Mouse (Mus musculus): ENCODE data around the gene Slc16a3.

The Slc16a3 gene

GRCm38 (mm10) chr11:120979711-120980426 lies 31.6 kb downstream of the Slc16a3 start:
- DNase-seq, result no peak

- DNase-seq, result no peak
Observed at GRCm38 (mm10) chr11:120980427-120981035, 32.3 kb downstream of the Slc16a3 start.

- DNase-seq, result no peak
Observed at GRCm38 (mm10) chr11:120981661-120982060, 33.4 kb downstream of the Slc16a3 start.

GRCm38 (mm10) chr11:120982459-120982858 lies 34.2 kb downstream of the Slc16a3 start:
- DNase-seq, result no peak

- DNase-seq, result no peak
Observed at GRCm38 (mm10) chr11:120984448-120985330, 36.4 kb downstream of the Slc16a3 start.

GRCm38 (mm10) chr11:120987608-120988007 lies 39.3 kb downstream of the Slc16a3 start:
- DNase-seq, result no peak

GRCm38 (mm10) chr11:120988410-120988809 lies 40.1 kb downstream of the Slc16a3 start:
- no peak for DNase-seq

GRCm38 (mm10) chr11:120989523-120989922 lies 41.2 kb downstream of the Slc16a3 start:
- no peak for DNase-seq

- DNase-seq, result no peak
Observed at GRCm38 (mm10) chr11:120990126-120990781, 42.0 kb downstream of the Slc16a3 start.

GRCm38 (mm10) chr11:120990951-120991526 lies 42.8 kb downstream of the Slc16a3 start, which contains the start of gene Csnk1d:
TSS of gene Csnk1d (minus strand) at chr11:120991330.
- DNase-seq, result peak; percentile 97

- no peak for DNase-seq
Observed at GRCm38 (mm10) chr11:120991791-120992190, 43.5 kb downstream of the Slc16a3 start.

GRCm38 (mm10) chr11:120993080-120993479 lies 44.8 kb downstream of the Slc16a3 start:
- DNase-seq, result no peak

- DNase-seq, result no peak
Observed at GRCm38 (mm10) chr11:120993586-120993985, 45.3 kb downstream of the Slc16a3 start.

GRCm38 (mm10) chr11:120994741-120995140 lies 46.5 kb downstream of the Slc16a3 start:
- DNase-seq, result no peak

- no peak for DNase-seq
Observed at GRCm38 (mm10) chr11:121001966-121002365, 53.7 kb downstream of the Slc16a3 start.

GRCm38 (mm10) chr11:121004281-121004680 lies 56.0 kb downstream of the Slc16a3 start:
- no peak for DNase-seq

GRCm38 (mm10) chr11:121006184-121006583 lies 57.9 kb downstream of the Slc16a3 start:
- no peak for DNase-seq

GRCm38 (mm10) chr11:121010044-121010755 lies 61.9 kb downstream of the Slc16a3 start:
- no peak for DNase-seq

Measured in right cerebral cortex, adult 18-20 months (tissue).